Mouse (Mus musculus): ENCODE data around the gene Emilin2. TPM values are rescaled to one million over a fixed set of nuclear protein-coding genes. Genes with fewer than 3 reads are reported as not detected.

The Emilin2 gene
- polyA plus RNA-seq, 1 experiment from 2014 or later: 9.6 TPM

DNA sequence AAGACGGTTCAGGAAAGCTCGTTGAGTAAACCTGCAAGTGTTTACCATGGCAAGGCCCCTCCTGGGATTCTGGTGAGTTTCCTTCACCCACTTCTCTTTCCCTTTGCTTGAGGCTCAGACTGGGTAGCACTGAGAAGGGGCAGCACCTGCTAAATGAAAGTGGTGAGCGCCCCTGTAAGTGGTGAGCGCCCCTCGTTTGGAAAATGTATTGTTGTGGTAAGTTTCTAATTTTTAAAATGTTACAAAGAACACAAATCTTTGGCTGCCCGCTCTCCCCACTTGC, 107.0 kb downstream of the Emilin2 start:
- peaks cover 9% of the 10 kb centered on the region for H3K4me1 ChIP-seq
- no peak overlapping the region for H3K9ac ChIP-seq
- 86% methylated on average over 6 of the region's 6 CpGs for WGBS
- no peak overlapping the region for H3K27ac ChIP-seq
- no peaks in the 10 kb centered on the region for H3K27me3 ChIP-seq
- H3K36me3 ChIP-seq: no peaks in the 10 kb centered on the region
- H3K4me3 ChIP-seq: no peak overlapping the region
- no peak for ATAC-seq (ENCODE audit: low FRiP score)
- H3K9me3 ChIP-seq (replicated peaks): no peaks in the 10 kb centered on the region
- no peak overlapping the region for H3K4me2 ChIP-seq (replicated peaks)

DNA sequence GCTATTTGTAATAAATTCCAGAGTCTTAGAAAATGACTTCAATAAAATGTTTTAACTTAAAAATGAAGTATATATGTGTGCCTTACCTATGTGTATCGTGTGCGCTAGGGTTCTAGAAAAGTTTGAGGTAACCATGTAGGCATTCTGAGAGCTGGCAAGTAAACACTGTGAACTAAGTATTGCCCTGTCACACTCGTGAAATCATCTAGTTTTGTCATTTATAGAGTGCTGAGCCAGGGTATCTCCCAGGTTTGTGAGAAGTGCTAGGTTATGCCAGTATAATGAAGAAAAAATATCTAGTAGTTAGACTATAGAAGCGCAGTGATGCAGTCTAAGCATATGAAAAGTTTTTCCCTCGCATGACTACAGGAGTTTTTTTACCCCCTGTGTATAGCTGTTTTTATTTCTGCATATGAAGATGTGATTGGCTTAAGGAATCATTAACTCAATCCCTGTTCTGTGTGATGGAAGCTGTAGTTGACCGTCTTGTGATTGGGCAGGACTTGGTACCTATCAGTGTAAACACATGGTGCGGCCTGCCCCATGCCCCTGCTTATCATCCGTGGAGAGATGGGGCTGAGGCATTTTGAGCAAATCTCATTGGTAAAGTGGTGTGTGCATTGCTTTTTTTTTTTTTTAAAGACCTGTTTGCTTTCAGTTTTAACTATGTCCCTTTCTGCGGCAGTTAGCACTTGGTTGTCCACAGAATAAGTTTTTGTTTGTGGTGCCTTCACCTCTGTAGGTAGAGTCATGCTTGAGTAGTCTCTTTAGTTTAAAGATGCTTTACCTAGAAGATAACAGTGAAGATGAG, 107.6 kb downstream of the Emilin2 start:
- 90% methylated on average over 9 of the region's 9 CpGs for WGBS
- ATAC-seq (ENCODE audit: low FRiP score): no peak

More for the DNA sequence above, 107.6 kb downstream of the Emilin2 start:
- H3K27me3 ChIP-seq: no peaks in the 10 kb centered on the region
- no peak overlapping the region for H3K27ac ChIP-seq
- no peaks in the 10 kb centered on the region for H3K9me3 ChIP-seq (replicated peaks)
- no peak overlapping the region for H3K4me2 ChIP-seq (replicated peaks)
- no peak overlapping the region for H3K4me3 ChIP-seq
- H3K36me3 ChIP-seq: no peaks in the 10 kb centered on the region
- peaks cover 9% of the 10 kb centered on the region for H3K4me1 ChIP-seq
- H3K9ac ChIP-seq: no peak overlapping the region

Other genes with a start within 250 kb of the Emilin2 start
- 42.8 and 43.1 TPM in 2 replicates for gene Lpin2, start 129.4 kb downstream of the Emilin2 start, polyA plus RNA-seq (2016; fragmentation: Nextera tagmentation; extraction: Ambion mirVana)
- gene Gm4707, start 147.9 kb upstream of the Emilin2 start, polyA plus RNA-seq (2016; fragmentation: Nextera tagmentation; extraction: Ambion mirVana): 2.8 and 3.4 TPM in 2 replicates
- gene Smchd1, start 163.4 kb upstream of the Emilin2 start, polyA plus RNA-seq (2016; fragmentation: Nextera tagmentation; extraction: Ambion mirVana): 59.2 and 65.3 TPM in 2 replicates
- 32.2 and 33.3 TPM in 2 replicates for gene Ndc80, start 214.9 kb upstream of the Emilin2 start, polyA plus RNA-seq (2016; fragmentation: Nextera tagmentation; extraction: Ambion mirVana)
- 0.99 TPM in 2 replicates for gene Spdya, start 240.1 kb upstream of the Emilin2 start, polyA plus RNA-seq (2016; fragmentation: Nextera tagmentation; extraction: Ambion mirVana)